Mouse (Mus musculus) limb, embryonic 14.5 days (tissue): Measurements from ENCODE around the gene Defb33. TPM values are rescaled to one million over a fixed set of nuclear protein-coding genes. Genes with fewer than 3 reads are reported as not detected.
A peak's percentile ranks its signal among the peaks of the same experiment; 100 is the strongest.

Experiments
- ATAC-seq: fragments of 200-750 bp; cut with Nextera tagmentation; 2 replicates; pipeline ENCODE4 v1.8.0; 2017; ENCODE audit warnings: low read depth, moderate number of reproducible peaks, moderate TSS enrichment; ENCODE audit not compliant: low FRiP score
- DNase-seq: peaks from one replicate; pipeline ENCODE4 v3.0.0-alpha.2; 2015; ENCODE audit warnings: low spot score
- H3K27ac ChIP-seq: fragments of 300-500 bp; sonication (generic); replicated peaks from 2 replicates; pipeline ENCODE4 v1.5.1; 2014; ENCODE audit warnings: low read depth, mild to moderate bottlenecking, low read length, moderate library complexity, mixed read lengths
- H3K27me3 ChIP-seq: fragments of 300-500 bp; sonication (generic); 2 replicates; pipeline ENCODE4 v1.6.1; 2014; ENCODE audit warnings: low read length, mixed read lengths; ENCODE audit not compliant: control insufficient read depth, insufficient read depth
- H3K36me3 ChIP-seq: fragments of 300-500 bp; sonication (generic); 2 replicates; pipeline ENCODE4 v1.6.1; 2014; ENCODE audit warnings: mild to moderate bottlenecking, low read length, moderate library complexity, mixed read lengths; ENCODE audit not compliant: control insufficient read depth, insufficient read depth
- H3K4me1 ChIP-seq: fragments of 300-500 bp; sonication (generic); 2 replicates; pipeline ENCODE4 v1.6.1; 2014; ENCODE audit warnings: antibody characterized with exemption, low read length, mixed read lengths; ENCODE audit not compliant: control insufficient read depth, insufficient read depth
- H3K4me2 ChIP-seq: fragments of 300-500 bp; sonication (generic); replicated peaks from 2 replicates; pipeline ENCODE4 v1.6.1; 2014; ENCODE audit warnings: low read depth, mild to moderate bottlenecking, low read length, moderate library complexity; ENCODE audit not compliant: severe bottlenecking
- H3K4me3 ChIP-seq: fragments of 300-500 bp; sonication (generic); replicated peaks from 2 replicates; pipeline ENCODE4 v1.5.1; 2014; ENCODE audit warnings: low read length
- H3K9ac ChIP-seq: fragments of 300-500 bp; sonication (generic); 2 replicates; pipeline ENCODE4 v1.6.1; 2014; ENCODE audit warnings: mild to moderate bottlenecking, low read depth, low read length, moderate library complexity; ENCODE audit not compliant: severe bottlenecking
- H3K9me3 ChIP-seq: fragments of 300-500 bp; sonication (generic); 2 replicates; pipeline ENCODE4 v1.6.1; 2016; ENCODE audit warnings: low read length; ENCODE audit not compliant: control insufficient read depth
- POLR2A ChIP-seq: fragments of 200-500 bp; IDR thresholded peaks from 2 replicates; pipeline ENCODE4 v1.8.0; 2012; ENCODE audit warnings: inconsistent platforms, mild to moderate bottlenecking, moderate library complexity, borderline replicate concordance; ENCODE audit not compliant: insufficient read depth, insufficient read length; ENCODE audit errors: extremely low read depth
- WGBS: fragments of 180-500 bp; shearing (Covaris S2); extraction: QIAGEN DNeasy Blood & Tissue Kit; methylation state at CpG from one replicate; pipeline ENCODE4 v1.1.7; 2014; 5-methylcytosine and 5-hydroxymethylcytosine counted together
- polyA plus RNA-seq, 2 experiments: library from polyadenylated mRNA; depleted of rRNA in 1 of 2; stranded (reverse) in 1 of 2; unstranded in 1 of 2; fragments of >200 nt; fragmentation: Nextera tagmentation in 1 of 2; extraction: Ambion mirVana in 1 of 2; gene quantifications; 2 replicates each; pipeline versions ENCODE4 v1.2.1 to v1.2.3; 2012 to 2014

The Defb33 gene
- polyA plus RNA-seq (2012; rRNA removed), result not detected in 2 replicates
- polyA plus RNA-seq (2014; fragmentation: Nextera tagmentation; extraction: Ambion mirVana), result not detected in 2 replicates

- Histone ChIP-seq H3K9ac (no peak within 1 kb of the TSS), H3K36me3 (no peaks in the 10 kb centered on the region), H3K9me3 (0 out of 2 replicates have a peak, but pooled peaks cover 4% of the 10 kb centered on the region), H3K4me1 (no peaks in the 10 kb centered on the region), H3K27me3 (no peaks in the 10 kb centered on the region), H3K27ac (no peak within 1 kb of the TSS), H3K4me2 (no peak within 1 kb of the TSS), H3K4me3 (no peak within 1 kb of the TSS)
- no peak for DNase-seq
- WGBS, result 88% methylated on average over 2 of the region's 2 CpGs
- no peak for TF ChIP-seq POLR2A
- ATAC-seq, result no peak
Observed at GRCm38 (mm10) chr8:20892369-20892768, at the start of gene Defb33. Gene Defb33, plus strand, starts transcription at chr8:20892669.

- 37% methylated on average over 6 of the region's 6 CpGs for WGBS
- Histone ChIP-seq H3K4me1 (no peaks in the 10 kb centered on the region), H3K9ac (no peak overlapping the region), H3K9me3 (no peaks in the 10 kb centered on the region), H3K36me3 (no peaks in the 10 kb centered on the region), H3K27ac (no peak overlapping the region), H3K4me3 (no peak overlapping the region), H3K27me3 (no peaks in the 10 kb centered on the region), H3K4me2 (no peak overlapping the region)
- ATAC-seq, result peak; percentile 53; the same call in 1 of the 2 replicates
- no peak for TF ChIP-seq POLR2A
- DNase-seq, result peak; percentile 2
Observed at GRCm38 (mm10) chr8:20874608-20875007, 17.9 kb upstream of the Defb33 start.

GRCm38 (mm10) chr8:20902527-20902926, 10.1 kb downstream of the Defb33 start, which contains the start of gene Gm15056:
Gene Gm15056, minus strand, starts transcription at chr8:20902627.
- WGBS, result 39% methylated on average over 2 of the region's 2 CpGs
- Histone ChIP-seq H3K27me3 (no peaks in the 10 kb centered on the region), H3K4me3 (no peak within 1 kb of the TSS), H3K9ac (no peak within 1 kb of the TSS), H3K9me3 (no peaks in the 10 kb centered on the region), H3K4me1 (no peaks in the 10 kb centered on the region), H3K27ac (no peak within 1 kb of the TSS), H3K36me3 (no peaks in the 10 kb centered on the region), H3K4me2 (no peak within 1 kb of the TSS)
- ATAC-seq (no peak), DNase-seq (no peak)
- no peak for TF ChIP-seq POLR2A

GRCm38 (mm10) chr8:20907119-20907518, 14.7 kb downstream of the Defb33 start:
- H3K9me3 ChIP-seq, result no peaks in the 10 kb centered on the region
- H3K27me3 ChIP-seq, result no peaks in the 10 kb centered on the region
- WGBS, result 90% methylated on average over 2 of the region's 2 CpGs
- ATAC-seq (no peak), DNase-seq (no peak)
- no peaks in the 10 kb centered on the region for H3K36me3 ChIP-seq
- no peak for TF ChIP-seq POLR2A
- no peaks in the 10 kb centered on the region for H3K4me1 ChIP-seq
- H3K4me2 ChIP-seq, result no peak overlapping the region
- no peak overlapping the region for H3K27ac ChIP-seq
- H3K9ac ChIP-seq, result no peak overlapping the region
- H3K4me3 ChIP-seq, result no peak overlapping the region

GRCm38 (mm10) chr8:20908256-20908655, 15.8 kb downstream of the Defb33 start:
- Histone ChIP-seq H3K4me2 (no peak overlapping the region), H3K9ac (no peak overlapping the region), H3K27ac (no peak overlapping the region), H3K4me3 (no peak overlapping the region), H3K36me3 (no peaks in the 10 kb centered on the region), H3K27me3 (no peaks in the 10 kb centered on the region), H3K9me3 (no peaks in the 10 kb centered on the region), H3K4me1 (no peaks in the 10 kb centered on the region)
- ATAC-seq (no peak), DNase-seq (no peak)
- 63% methylated on average over 2 of the region's 2 CpGs for WGBS
- TF ChIP-seq POLR2A, result no peak

GRCm38 (mm10) chr8:20912288-20912687, 19.8 kb downstream of the Defb33 start:
- H3K27me3 ChIP-seq, result no peaks in the 10 kb centered on the region
- no peaks in the 10 kb centered on the region for H3K9me3 ChIP-seq
- no peak overlapping the region for H3K4me3 ChIP-seq
- no peak overlapping the region for H3K27ac ChIP-seq
- DNase-seq (no peak), ATAC-seq (no peak)
- TF ChIP-seq POLR2A, result no peak
- no peak overlapping the region for H3K4me2 ChIP-seq
- no peaks in the 10 kb centered on the region for H3K4me1 ChIP-seq
- H3K36me3 ChIP-seq, result no peaks in the 10 kb centered on the region
- H3K9ac ChIP-seq, result no peak overlapping the region
- 91% methylated on average over 1 of the region's 1 CpGs for WGBS
